Mouse (Mus musculus): Measurements from ENCODE around the gene Bpifb2. TPM values are rescaled to one million over a fixed set of nuclear protein-coding genes. Genes with fewer than 3 reads are reported as not detected.

Gene Bpifb2
- total RNA-seq, 1 experiment from 2014 or later, result not detected

GRCm38 (mm10) chr2:153914151-153914550 lies 39.3 kb downstream of the Bpifb2 start:
- peak in 1 of 2 experiments; percentile 8; a peak in 1 of 4 replicates for ATAC-seq (replicated peaks in 1 of 2; ENCODE audit: insufficient read depth in 1 of 2, low FRiP score in 2 of 2, low TSS enrichment in 1 of 2, low read depth in 1 of 2, poor library complexity in 2 of 2, severe bottlenecking in 2 of 2)

- no peak for ATAC-seq (replicated peaks in 1 of 2; ENCODE audit: insufficient read depth in 1 of 2, low FRiP score in 2 of 2, low TSS enrichment in 1 of 2, low read depth in 1 of 2, poor library complexity in 2 of 2, severe bottlenecking in 2 of 2)
Observed at GRCm38 (mm10) chr2:153917930-153918329, 43.1 kb downstream of the Bpifb2 start, which contains the start of gene Bpifb3. Gene Bpifb3, plus strand, starts transcription at chr2:153918230.

- ATAC-seq (replicated peaks in 1 of 2; ENCODE audit: insufficient read depth in 1 of 2, low FRiP score in 2 of 2, low TSS enrichment in 1 of 2, low read depth in 1 of 2, poor library complexity in 2 of 2, severe bottlenecking in 2 of 2), result no peak
Observed at GRCm38 (mm10) chr2:153921246-153921645, 46.4 kb downstream of the Bpifb2 start.

GRCm38 (mm10) chr2:153929871-153930413 lies 55.1 kb downstream of the Bpifb2 start:
- peak; percentile 70 to 82 for ATAC-seq (replicated peaks in 1 of 2; ENCODE audit: insufficient read depth in 1 of 2, low FRiP score in 2 of 2, low TSS enrichment in 1 of 2, low read depth in 1 of 2, poor library complexity in 2 of 2, severe bottlenecking in 2 of 2)

- ATAC-seq (replicated peaks in 1 of 2; ENCODE audit: insufficient read depth in 1 of 2, low FRiP score in 2 of 2, low TSS enrichment in 1 of 2, low read depth in 1 of 2, poor library complexity in 2 of 2, severe bottlenecking in 2 of 2), result no peak
Observed at GRCm38 (mm10) chr2:153931125-153931524, 56.3 kb downstream of the Bpifb2 start.

GRCm38 (mm10) chr2:153933311-153933710 lies 58.5 kb downstream of the Bpifb2 start:
- ATAC-seq (replicated peaks in 1 of 2; ENCODE audit: insufficient read depth in 1 of 2, low FRiP score in 2 of 2, low TSS enrichment in 1 of 2, low read depth in 1 of 2, poor library complexity in 2 of 2, severe bottlenecking in 2 of 2), result no peak

GRCm38 (mm10) chr2:153935348-153935747 lies 60.5 kb downstream of the Bpifb2 start:
- ATAC-seq (replicated peaks in 1 of 2; ENCODE audit: insufficient read depth in 1 of 2, low FRiP score in 2 of 2, low TSS enrichment in 1 of 2, low read depth in 1 of 2, poor library complexity in 2 of 2, severe bottlenecking in 2 of 2), result no peak

- ATAC-seq (replicated peaks in 1 of 2; ENCODE audit: insufficient read depth in 1 of 2, low FRiP score in 2 of 2, low TSS enrichment in 1 of 2, low read depth in 1 of 2, poor library complexity in 2 of 2, severe bottlenecking in 2 of 2), result peak; percentile 51 to 64
Observed at GRCm38 (mm10) chr2:153937843-153938242, 63.0 kb downstream of the Bpifb2 start, which contains the start of gene Bpifb4. Gene Bpifb4, plus strand, starts transcription at chr2:153938212.

GRCm38 (mm10) chr2:153943537-153943936 lies 68.7 kb downstream of the Bpifb2 start:
- ATAC-seq (replicated peaks in 1 of 2; ENCODE audit: insufficient read depth in 1 of 2, low FRiP score in 2 of 2, low TSS enrichment in 1 of 2, low read depth in 1 of 2, poor library complexity in 2 of 2, severe bottlenecking in 2 of 2), result peak in 1 of 2 experiments; percentile 46; a peak in 1 of 4 replicates

- ATAC-seq (replicated peaks in 1 of 2; ENCODE audit: insufficient read depth in 1 of 2, low FRiP score in 2 of 2, low TSS enrichment in 1 of 2, low read depth in 1 of 2, poor library complexity in 2 of 2, severe bottlenecking in 2 of 2), result no peak
Observed at GRCm38 (mm10) chr2:153944567-153944966, 69.7 kb downstream of the Bpifb2 start.

Other genes starting within 250 kb of the Bpifb2 start
- 37.0 and 55.8 TPM in 2 replicates for gene Commd7, start 242.3 kb upstream of the Bpifb2 start, total RNA-seq (2017)
- gene Dnmt3b, start 225.6 kb upstream of the Bpifb2 start, total RNA-seq (2017), result 41.4 and 43.8 TPM in 2 replicates
- not detected in 2 replicates for gene Dnmt3c, start 178.4 kb upstream of the Bpifb2 start, total RNA-seq (2017)
- 134 and 210 TPM in 2 replicates for gene Mapre1, start 133.8 kb upstream of the Bpifb2 start, total RNA-seq (2017)
- 0.19 TPM in 1 of 2 replicates, not detected in the other for gene Efcab8, start 95.1 kb upstream of the Bpifb2 start, total RNA-seq (2017)
- gene Sun5, start 4.0 kb upstream of the Bpifb2 start, total RNA-seq (2017), result not detected in 2 replicates
- gene Bpifb6, start 25.3 kb downstream of the Bpifb2 start, total RNA-seq (2017), result not detected in 2 replicates
- gene Bpifb3, start 43.2 kb downstream of the Bpifb2 start, total RNA-seq (2017), result not detected in 2 replicates
- not detected in 2 replicates for gene Bpifb4, start 63.2 kb downstream of the Bpifb2 start, total RNA-seq (2017)
- gene Bpifa6, start 99.9 kb downstream of the Bpifb2 start, total RNA-seq (2017), result not detected in 2 replicates
- gene Bpifa2, start 133.2 kb downstream of the Bpifb2 start, total RNA-seq (2017), result not detected in 2 replicates